Mouse (Mus musculus): ENCODE results near the gene D17H6S53E.

DNA sequence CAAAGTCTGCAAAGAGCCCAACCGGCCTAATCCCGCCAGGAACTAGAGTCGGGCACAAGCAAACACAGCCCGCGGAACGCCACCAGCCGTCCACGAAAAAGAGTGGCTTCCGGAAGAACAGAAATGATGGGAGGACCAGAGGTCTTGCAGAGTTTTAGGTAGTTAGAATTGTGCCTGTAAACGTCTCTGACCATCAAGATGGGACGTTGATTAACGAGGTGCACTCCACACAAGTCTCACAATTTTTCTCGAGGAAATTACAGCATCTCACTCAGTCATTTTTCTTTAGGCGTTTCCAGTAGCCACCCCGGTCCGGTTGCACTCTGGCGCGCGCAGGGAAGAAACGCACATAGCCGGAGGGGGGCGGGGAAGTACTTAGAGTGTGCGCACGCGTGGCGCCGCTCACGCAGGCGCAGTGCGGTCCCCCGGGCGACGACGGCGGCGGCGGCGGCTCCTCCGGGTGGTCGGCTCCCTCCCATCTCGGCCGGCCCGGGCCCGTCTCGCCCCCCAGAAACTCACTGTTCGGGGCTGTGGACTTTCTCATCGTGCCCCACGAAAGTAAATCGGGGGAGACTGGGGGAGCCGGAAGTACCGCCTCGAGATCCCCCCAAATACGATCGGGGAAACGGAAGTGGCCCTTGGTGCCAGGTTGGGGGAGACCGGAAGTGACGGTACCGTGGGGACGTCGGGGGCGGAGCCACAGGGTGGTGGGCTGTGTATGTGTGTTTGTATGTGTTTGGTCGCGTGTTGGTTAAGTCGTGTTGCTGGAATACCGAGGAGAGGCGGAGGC, 8.8 kb downstream of the D17H6S53E start, which contains the start of gene Bag6:
- no peak for TF ChIP-seq ZC3H11A (IDR thresholded peaks at IDR 0.05; ENCODE audit: borderline replicate concordance, low read depth, low read length)
- TF ChIP-seq HCFC1 (IDR thresholded peaks at IDR 0.05; ENCODE audit: borderline replicate concordance, insufficient read depth, low read length): peak; percentile 83
- TF ChIP-seq ZNF384 (IDR thresholded peaks at IDR 0.05; ENCODE audit: low read depth, low read length): no peak

Measured in ES-E14 (cell line).